Mouse (Mus musculus): ENCODE data around the gene Ube2k.

The Ube2k gene

DNA sequence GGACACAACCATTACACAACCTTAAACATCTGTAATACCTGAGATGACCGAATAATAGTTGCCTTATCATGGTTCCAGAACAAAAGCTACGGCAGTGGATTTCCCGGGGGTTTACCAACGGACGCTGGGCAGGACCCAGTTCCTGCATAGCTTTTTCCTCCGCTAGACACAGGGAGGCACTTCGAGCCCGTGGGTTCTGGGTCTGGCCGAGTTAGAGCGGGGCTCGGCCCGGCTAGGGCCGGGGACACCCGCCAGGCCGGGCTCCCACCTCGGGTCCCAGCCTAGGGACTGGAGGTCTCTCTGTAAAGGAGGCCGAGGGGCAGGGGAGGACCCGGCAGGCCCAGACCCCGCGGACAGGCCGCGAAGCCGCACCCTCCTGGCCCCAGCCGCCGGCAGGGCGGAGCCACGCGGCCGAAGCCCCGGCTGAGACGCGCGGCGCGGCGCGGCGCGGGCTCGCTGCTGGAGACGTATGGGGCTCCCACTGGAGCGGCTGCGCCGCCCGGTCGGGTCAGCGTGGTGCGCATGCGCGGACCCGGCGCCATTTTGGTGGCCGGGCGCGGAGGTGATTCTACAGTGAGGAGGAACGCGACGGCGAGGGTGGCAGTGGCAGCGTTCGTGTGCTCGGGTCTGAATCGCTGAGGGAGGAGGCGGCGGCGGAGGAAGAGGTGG is at the start of gene Ube2k, which contains the start of gene Smim14:
Ube2k (plus strand) TSS at position 483 of the 669 bp plus-strand sequence.
Smim14 (minus strand) TSS at position 434 of the 669 bp plus-strand sequence.
- 0 out of 2 replicates have a peak, but pooled peaks have one; percentile 10 for TF ChIP-seq GATA4 (IDR thresholded peaks at IDR 0.05; ENCODE audit: insufficient replicate concordance, low read length)

DNA sequence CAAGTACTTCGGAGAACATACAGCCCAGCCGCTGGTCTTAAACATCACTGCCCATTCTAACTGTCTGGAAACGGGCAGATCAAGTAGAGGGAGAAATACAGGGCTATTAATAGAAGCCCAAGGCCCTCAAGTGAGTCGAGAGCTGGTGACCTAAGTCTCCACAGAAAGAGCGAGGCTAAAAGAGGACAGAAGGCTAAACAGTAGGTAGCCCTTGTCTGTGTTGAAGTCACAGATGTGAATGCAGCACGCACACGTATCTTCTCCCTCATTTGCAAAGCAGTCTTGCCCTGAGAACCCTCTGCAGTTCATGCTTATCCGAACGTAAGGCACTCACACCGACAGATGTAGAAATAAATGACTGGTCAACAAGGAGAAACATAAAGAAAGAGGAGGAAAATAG is 49.7 kb upstream of the Ube2k start:
- TF ChIP-seq GATA4 (IDR thresholded peaks at IDR 0.05; ENCODE audit: insufficient replicate concordance, low read length), result no peak

GRCm38 (mm10) chr5:65488725-65489124 is 48.3 kb upstream of the Ube2k start:
- no peak for TF ChIP-seq GATA4 (IDR thresholded peaks at IDR 0.05; ENCODE audit: insufficient replicate concordance, low read length)

- TF ChIP-seq GATA4 (IDR thresholded peaks at IDR 0.05; ENCODE audit: insufficient replicate concordance, low read length), result no peak
These were observed 47.2 kb upstream of the Ube2k start for GRCm38 (mm10) chr5:65489830-65490229.

- no peak for TF ChIP-seq GATA4 (IDR thresholded peaks at IDR 0.05; ENCODE audit: insufficient replicate concordance, low read length)
These were observed 45.0 kb upstream of the Ube2k start for GRCm38 (mm10) chr5:65491767-65492715.

- TF ChIP-seq GATA4 (IDR thresholded peaks at IDR 0.05; ENCODE audit: insufficient replicate concordance, low read length), result peak; percentile 73; the same call in 1 of the 2 replicates
These were observed 44.1 kb upstream of the Ube2k start, which contains the start of gene Gm43552 for GRCm38 (mm10) chr5:65492716-65493531. Gene Gm43552, minus strand, starts transcription at chr5:65492833.

GRCm38 (mm10) chr5:65500231-65500630 is 36.8 kb upstream of the Ube2k start:
- no peak for TF ChIP-seq GATA4 (IDR thresholded peaks at IDR 0.05; ENCODE audit: insufficient replicate concordance, low read length)

- TF ChIP-seq GATA4 (IDR thresholded peaks at IDR 0.05; ENCODE audit: insufficient replicate concordance, low read length), result no peak
These were observed 35.6 kb upstream of the Ube2k start for GRCm38 (mm10) chr5:65501407-65501806.

DNA sequence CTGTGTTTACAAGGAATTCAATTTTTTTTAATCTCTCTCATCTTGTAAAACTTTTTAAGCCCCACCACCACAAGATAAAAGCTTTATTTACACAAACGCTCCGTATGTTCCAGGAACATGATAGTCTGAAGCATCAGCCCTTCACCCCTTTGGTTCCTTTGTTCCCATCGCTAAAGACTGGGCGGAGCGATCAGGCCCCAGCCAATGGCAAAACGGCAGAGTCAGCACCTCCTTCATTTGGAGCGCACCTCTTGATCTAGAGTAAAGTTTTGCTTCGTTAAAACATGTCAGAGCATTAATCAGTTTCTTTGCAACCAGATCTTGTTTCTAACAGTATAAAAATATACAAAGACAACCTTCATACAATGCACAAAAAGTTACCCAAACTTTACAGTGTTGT is 31.2 kb upstream of the Ube2k start:
- TF ChIP-seq GATA4 (IDR thresholded peaks at IDR 0.05; ENCODE audit: insufficient replicate concordance, low read length), result no peak

- TF ChIP-seq GATA4 (IDR thresholded peaks at IDR 0.05; ENCODE audit: insufficient replicate concordance, low read length), result no peak
These were observed 28.6 kb upstream of the Ube2k start for GRCm38 (mm10) chr5:65508395-65508794.

- TF ChIP-seq GATA4 (IDR thresholded peaks at IDR 0.05; ENCODE audit: insufficient replicate concordance, low read length), result no peak
These were observed 23.5 kb upstream of the Ube2k start for GRCm38 (mm10) chr5:65513506-65513905.

DNA sequence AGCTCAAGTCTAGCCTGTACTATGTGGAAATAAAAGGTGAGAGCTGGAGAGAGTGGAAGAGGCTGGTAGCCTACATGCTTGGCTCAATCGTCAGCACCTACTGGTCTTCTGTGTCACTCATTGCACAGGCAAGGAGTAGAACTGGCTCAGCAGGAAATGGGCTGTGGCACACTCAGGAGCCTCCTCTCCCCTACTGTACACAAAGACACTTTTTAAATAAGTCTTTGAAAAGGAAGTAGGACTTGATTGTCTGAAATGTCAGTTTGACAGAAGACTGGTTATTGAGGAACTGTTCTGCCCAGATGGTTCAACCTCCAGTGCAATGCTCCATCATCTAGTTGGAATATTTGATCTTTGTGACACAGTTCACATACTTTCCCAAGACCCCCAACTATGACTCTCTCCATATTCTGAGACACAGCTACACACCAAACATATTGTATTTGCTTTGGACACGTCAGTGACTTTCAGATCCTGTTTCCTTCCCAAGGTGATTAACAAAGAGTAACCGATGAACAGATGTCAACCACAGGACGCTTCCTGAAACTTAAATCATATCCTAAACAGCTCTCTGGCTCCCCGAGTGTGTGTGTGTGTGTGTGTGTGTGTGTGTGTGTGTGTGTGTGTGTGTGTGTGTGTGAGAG is 22.3 kb upstream of the Ube2k start:
- TF ChIP-seq GATA4 (IDR thresholded peaks at IDR 0.05; ENCODE audit: insufficient replicate concordance, low read length), result no peak

GRCm38 (mm10) chr5:65521803-65522202 is 15.2 kb upstream of the Ube2k start:
- TF ChIP-seq GATA4 (IDR thresholded peaks at IDR 0.05; ENCODE audit: insufficient replicate concordance, low read length), result no peak

GRCm38 (mm10) chr5:65524831-65525230 is 12.2 kb upstream of the Ube2k start:
- no peak for TF ChIP-seq GATA4 (IDR thresholded peaks at IDR 0.05; ENCODE audit: insufficient replicate concordance, low read length)
